Mouse (Mus musculus) G1E (cell line): Measurements from ENCODE around the gene Copg1. TPM values are rescaled to one million over a fixed set of nuclear protein-coding genes. Genes with fewer than 3 reads are reported as not detected.

Source experiments
- ATAC-seq: 2 replicates; pipeline ENCODE4 v1.8.0; 2016; ENCODE audit warnings: mild to moderate bottlenecking; ENCODE audit not compliant: insufficient number of reproducible peaks, poor library complexity, low FRiP score, severe bottlenecking; ENCODE audit errors: extremely low read depth
- DNase-seq: peaks from one replicate; pipeline ENCODE4 v3.0.0; 2012; ENCODE audit warnings: low spot score
- H3K27me3 ChIP-seq: 2 replicates; pipeline ENCODE4 v1.6.1; 2012; ENCODE audit warnings: mild to moderate bottlenecking, low read length, inconsistent platforms; ENCODE audit not compliant: insufficient read depth
- H3K36me3 ChIP-seq: replicated peaks from 2 replicates; pipeline ENCODE3; 2012; ENCODE audit warnings: mild to moderate bottlenecking, inconsistent platforms
- H3K4me1 ChIP-seq: 2 replicates; pipeline ENCODE4 v1.6.1; 2012; ENCODE audit warnings: low read depth, low read length, inconsistent platforms, mixed read lengths; ENCODE audit not compliant: insufficient read depth
- H3K4me3 ChIP-seq: 2 replicates; pipeline ENCODE4 v1.5.1; 2012; ENCODE audit warnings: low read depth, mild to moderate bottlenecking, inconsistent platforms, low read length, moderate library complexity, mixed read lengths
- H3K9me3 ChIP-seq: replicated peaks from 2 replicates; pipeline ENCODE4 v1.6.1; 2012; ENCODE audit warnings: inconsistent platforms
- CTCF ChIP-seq: IDR thresholded peaks from 2 replicates; pipeline ENCODE4 v1.5.1; 2012; ENCODE audit warnings: low read depth, low read length, inconsistent platforms, mixed read lengths
- GATA1 ChIP-seq: IDR thresholded peaks from 2 replicates; pipeline ENCODE4 v1.6.1; 2012; ENCODE audit warnings: borderline replicate concordance, low read length, inconsistent platforms, mixed read lengths
- GATA2 ChIP-seq: IDR thresholded peaks from 2 replicates; pipeline ENCODE4 v1.6.1; 2012; ENCODE audit warnings: low read depth, low read length, inconsistent platforms, borderline replicate concordance
- POLR2AphosphoS5 ChIP-seq: IDR thresholded peaks from 2 replicates; pipeline ENCODE4 v1.6.1; 2012; ENCODE audit warnings: low read depth, low read length, inconsistent platforms; ENCODE audit not compliant: insufficient replicate concordance
- TAL1 ChIP-seq: conservative IDR thresholded peaks from 2 replicates; pipeline ENCODE4 v1.6.1; 2012; ENCODE audit warnings: low read depth, low read length, inconsistent platforms, mixed read lengths
- polyA plus RNA-seq: library from polyadenylated mRNA; stranded (reverse); fragments of >175 nt; gene quantifications from 2 replicates; pipeline ENCODE4 v1.2.3, GENCODE M21; 2012
- total RNA-seq, 2 experiments: library from RNA; stranded (forward) in 1 of 2; stranded (reverse) in 1 of 2; fragments of 200-1000 nt in 1 of 2; fragments of >200 nt in 1 of 2; fragmentation: Nextera tagmentation in 1 of 2; gene quantifications; 2 replicates each; pipeline ENCODE4 v1.2.3; 2014 to 2017

Copg1 gene
- total and polyA plus RNA-seq, 3 experiments, result 45.2 to 73.3 (median 61.5) TPM

DNA sequence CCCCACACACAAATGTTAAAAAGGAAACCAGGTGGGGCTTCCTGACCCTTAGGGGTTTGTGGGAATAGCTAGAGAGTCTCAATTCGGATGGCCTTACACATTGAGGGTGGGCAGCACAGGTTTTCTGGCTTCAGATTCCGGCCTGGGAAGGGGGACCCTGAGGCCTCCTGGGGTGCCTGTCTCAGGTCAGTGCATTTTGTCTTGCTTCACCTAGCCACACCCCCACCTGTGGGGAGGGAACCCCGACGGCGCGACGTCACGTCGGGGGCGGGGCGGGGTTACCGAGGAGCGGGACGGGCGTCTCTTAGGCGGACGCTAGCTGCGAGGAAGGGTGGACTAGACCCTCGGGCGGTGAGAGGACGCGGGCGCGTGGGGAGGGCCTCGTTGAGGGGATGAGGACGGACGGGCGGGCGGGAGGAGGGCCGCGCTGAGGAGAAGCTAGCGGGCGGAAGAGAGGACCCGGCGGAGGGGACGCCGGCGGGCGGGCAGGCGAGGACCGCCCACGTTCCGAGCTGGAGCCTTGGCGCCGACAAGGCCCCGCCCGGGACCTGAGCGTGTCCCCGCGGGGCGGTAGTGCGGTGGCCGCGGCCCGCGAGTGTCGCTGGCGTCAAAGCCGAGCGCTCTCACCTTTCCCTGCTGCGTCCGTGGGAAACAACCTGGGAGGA, 26.2 kb downstream of the Copg1 start, which contains the start of gene Hmces:
Hmces (plus strand) TSS at position 275 of the 665 bp plus-strand sequence.
- H3K27me3 ChIP-seq, result no peaks in the 10 kb centered on the region
- TF ChIP-seq POLR2AphosphoS5, result no peak
- no peak for TF ChIP-seq GATA2
- H3K4me3 ChIP-seq, result peak within 1 kb of the TSS; percentile 81
- DNase-seq, result peak; percentile 83
- H3K9me3 ChIP-seq, result no peaks in the 10 kb centered on the region
- peaks cover 80% of the 10 kb centered on the region for H3K36me3 ChIP-seq
- ATAC-seq, result peak; percentile 41
- H3K4me1 ChIP-seq, result peaks cover 41% of the 10 kb centered on the region

DNA sequence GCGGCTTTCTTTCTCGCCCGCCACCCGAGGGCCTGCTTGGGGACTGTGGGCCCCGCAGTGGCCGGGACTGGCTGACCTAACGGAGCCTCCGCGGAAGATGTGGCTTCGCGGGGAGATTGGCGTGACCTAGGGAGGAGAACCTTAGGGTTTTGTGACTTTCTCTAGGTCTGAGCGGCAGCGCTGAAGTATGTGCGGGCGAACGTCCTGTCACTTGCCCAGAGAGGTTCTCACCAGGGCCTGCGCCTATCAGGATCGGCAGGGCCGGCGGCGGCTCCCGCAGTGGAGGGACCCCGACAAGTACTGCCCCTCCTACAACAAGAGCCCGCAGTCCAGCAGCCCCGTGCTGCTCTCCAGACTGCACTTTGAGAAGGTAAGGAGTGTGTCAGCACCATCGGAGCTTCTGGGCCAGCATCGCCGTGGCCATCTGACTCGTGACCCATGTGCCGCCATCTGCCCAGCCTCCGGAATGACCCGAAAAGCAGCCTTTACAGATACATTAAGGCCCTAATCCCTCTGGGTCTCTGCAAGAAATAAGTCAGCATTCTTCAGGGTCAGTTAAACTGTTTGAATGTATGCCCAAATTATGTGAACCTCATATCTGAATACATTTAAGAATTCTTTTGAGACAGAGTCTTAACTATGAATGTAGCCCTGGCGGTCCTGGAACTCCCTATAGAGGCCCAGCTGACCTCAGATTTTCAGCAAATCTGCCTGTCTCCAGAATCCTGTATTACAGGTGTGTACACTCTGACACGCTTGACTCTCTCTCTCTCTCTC, 26.9 kb downstream of the Copg1 start:
- no peak; the same call in 1 of the 2 replicates for ATAC-seq
- peak; percentile 48 for DNase-seq
- Histone ChIP-seq H3K4me3 (peak overlapping the region; percentile 81), H3K4me1 (peaks cover 41% of the 10 kb centered on the region), H3K9me3 (no peaks in the 10 kb centered on the region), H3K36me3 (peaks cover 79% of the 10 kb centered on the region), H3K27me3 (no peaks in the 10 kb centered on the region)
- TF ChIP-seq CTCF (no peak), TAL1 (no peak), GATA2 (no peak)

DNA sequence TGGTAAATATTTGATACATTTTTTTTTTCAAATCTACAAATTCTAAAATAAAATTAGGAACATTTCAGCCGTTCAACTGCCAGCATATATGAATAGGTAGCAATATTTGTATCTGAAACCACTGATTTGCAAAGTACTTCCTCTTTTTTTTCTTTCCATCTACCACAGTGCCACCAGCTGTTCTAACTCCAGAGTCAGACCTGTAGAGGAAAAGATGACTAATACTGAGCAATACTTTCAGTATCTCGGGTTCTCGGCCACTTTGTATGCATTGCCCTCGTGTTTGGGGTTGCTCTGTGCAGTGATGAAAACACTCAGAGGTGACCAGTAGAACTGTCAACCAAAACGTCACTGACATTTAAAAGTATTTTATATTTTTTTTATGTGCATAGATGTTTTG, 28.3 kb downstream of the Copg1 start:
- peak; percentile 51; the same call in 1 of the 2 replicates for ATAC-seq
- peaks cover 38% of the 10 kb centered on the region for H3K4me1 ChIP-seq
- DNase-seq, result peak; percentile 58
- no peaks in the 10 kb centered on the region for H3K9me3 ChIP-seq
- no peaks in the 10 kb centered on the region for H3K27me3 ChIP-seq
- no peak for TF ChIP-seq TAL1
- no peak for TF ChIP-seq CTCF
- no peak for TF ChIP-seq GATA2
- no peak for TF ChIP-seq GATA1
- no peak for TF ChIP-seq POLR2AphosphoS5
- peaks cover 77% of the 10 kb centered on the region for H3K36me3 ChIP-seq
- no peak overlapping the region; the same call in 1 of the 2 replicates for H3K4me3 ChIP-seq

DNA sequence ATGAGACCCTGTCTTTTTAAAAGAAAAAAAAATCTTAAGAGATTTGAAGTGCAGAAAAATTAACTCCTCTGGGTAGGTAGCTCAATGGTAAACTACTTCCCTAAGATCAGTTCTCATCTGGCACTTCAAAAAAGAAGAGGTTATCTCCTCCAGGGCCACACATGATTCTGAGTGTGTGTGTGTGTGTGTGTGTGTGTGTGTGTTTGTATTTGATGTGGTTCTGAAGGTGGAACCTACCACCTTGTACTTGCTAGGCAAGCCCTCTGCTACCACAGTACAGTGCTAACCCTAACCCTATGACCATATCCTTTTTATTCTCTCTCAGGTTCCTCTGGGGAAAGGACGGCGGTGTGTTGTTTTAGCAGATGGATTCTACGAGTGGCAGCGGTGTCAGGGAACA, 33.6 kb downstream of the Copg1 start:
- TF ChIP-seq POLR2AphosphoS5 (no peak), GATA2 (no peak), GATA1 (no peak), TAL1 (no peak), CTCF (no peak)
- peaks cover 78% of the 10 kb centered on the region for H3K36me3 ChIP-seq

DNA sequence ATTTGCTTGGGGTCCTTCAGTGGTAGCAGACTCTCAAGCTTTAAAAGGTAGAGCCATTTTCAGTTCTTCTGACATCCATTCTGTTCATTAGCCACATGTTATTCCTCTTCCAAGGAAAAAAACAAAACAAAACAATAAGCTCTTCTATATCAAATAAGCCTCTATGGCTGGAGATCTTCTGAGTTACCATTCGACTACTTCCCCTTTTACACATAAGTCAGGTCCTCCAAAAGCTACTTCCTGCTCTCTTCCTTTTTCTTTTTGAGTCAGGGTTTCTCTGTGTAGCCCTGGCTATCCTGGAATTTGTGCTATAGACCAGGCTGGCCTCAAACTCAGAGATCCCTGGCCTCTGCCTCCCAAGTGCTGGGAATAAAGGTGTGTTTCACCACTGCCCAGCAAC, 36.0 kb downstream of the Copg1 start:
- Histone ChIP-seq H3K27me3 (no peaks in the 10 kb centered on the region), H3K4me1 (peaks cover 7% of the 10 kb centered on the region), H3K4me3 (no peak overlapping the region), H3K36me3 (peaks cover 64% of the 10 kb centered on the region), H3K9me3 (no peaks in the 10 kb centered on the region)
- TF ChIP-seq GATA1 (no peak), TAL1 (no peak)
- ATAC-seq, result no peak
- no peak for DNase-seq

More for the DNA sequence above, 33.6 kb downstream of the Copg1 start:
- DNase-seq, result no peak
- Histone ChIP-seq H3K4me3 (no peak overlapping the region), H3K4me1 (peaks cover 11% of the 10 kb centered on the region), H3K9me3 (no peaks in the 10 kb centered on the region), H3K27me3 (no peaks in the 10 kb centered on the region)
- no peak for ATAC-seq

DNA sequence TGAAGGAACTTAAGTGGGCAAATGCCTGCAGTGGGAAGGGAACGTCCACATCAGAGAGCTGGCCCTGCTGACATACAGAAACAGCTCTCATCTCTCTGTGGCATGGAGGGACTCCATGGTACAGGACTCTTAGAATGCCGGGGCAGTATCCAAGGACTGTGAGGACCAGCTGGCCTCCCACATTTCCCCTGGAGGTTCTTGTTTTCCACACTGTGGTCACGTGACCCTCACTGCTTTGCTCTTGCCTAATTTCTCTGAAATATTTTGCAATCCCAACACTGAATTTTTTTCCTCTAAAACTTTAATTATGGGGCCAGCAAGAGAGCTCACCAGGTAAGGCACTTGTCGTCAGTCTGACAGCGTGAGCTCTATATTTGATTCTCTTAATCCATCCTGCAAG, 47.4 kb downstream of the Copg1 start:
- Histone ChIP-seq H3K4me3 (no peak overlapping the region), H3K4me1 (no peaks in the 10 kb centered on the region), H3K27me3 (peaks cover 1% of the 10 kb centered on the region; the same call in 1 of the 2 replicates), H3K9me3 (peaks cover 6% of the 10 kb centered on the region; the same call in 1 of the 2 replicates), H3K36me3 (peaks cover 63% of the 10 kb centered on the region)
- no peak for TF ChIP-seq GATA2
- TF ChIP-seq TAL1, result no peak
- TF ChIP-seq GATA1, result no peak
- no peak for TF ChIP-seq POLR2AphosphoS5
- no peak for TF ChIP-seq CTCF
- no peak for ATAC-seq
- DNase-seq, result no peak
